Mouse (Mus musculus) left cerebral cortex, adult 11 months (tissue): ENCODE measurements around the gene Leng8.

ENCODE experiments used
- DNase-seq: peaks from one replicate; pipeline ENCODE4 v3.0.0; 2022; ENCODE audit warnings: low spot score

Leng8 gene

GRCm38 (mm10) chr7:4126992-4127785, 9.7 kb upstream of the Leng8 start:
- no peak for DNase-seq

GRCm38 (mm10) chr7:4127894-4128293, 8.9 kb upstream of the Leng8 start:
- no peak for DNase-seq

- no peak for DNase-seq
These were observed 8.0 kb upstream of the Leng8 start for GRCm38 (mm10) chr7:4128860-4129259.

GRCm38 (mm10) chr7:4130686-4131452, 6.0 kb upstream of the Leng8 start:
- no peak for DNase-seq

GRCm38 (mm10) chr7:4131964-4132363, 4.9 kb upstream of the Leng8 start:
- DNase-seq, result no peak

GRCm38 (mm10) chr7:4132581-4132980, 4.3 kb upstream of the Leng8 start:
- DNase-seq, result no peak

- no peak for DNase-seq
These were observed 3.8 kb upstream of the Leng8 start for GRCm38 (mm10) chr7:4132998-4133397.

- DNase-seq, result no peak
These were observed 1.9 kb upstream of the Leng8 start for GRCm38 (mm10) chr7:4134911-4135310.

- DNase-seq, result no peak
These were observed 452 bp upstream of the Leng8 start for GRCm38 (mm10) chr7:4136404-4136770.

GRCm38 (mm10) chr7:4137746-4138145, 907 bp downstream of the Leng8 start:
- DNase-seq, result no peak

- no peak for DNase-seq
These were observed 1.3 kb downstream of the Leng8 start for GRCm38 (mm10) chr7:4138181-4138580.

GRCm38 (mm10) chr7:4138671-4139070, 1.8 kb downstream of the Leng8 start:
- DNase-seq, result no peak

- no peak for DNase-seq
These were observed 2.6 kb downstream of the Leng8 start for GRCm38 (mm10) chr7:4139391-4139790.

- DNase-seq, result no peak
These were observed 4.9 kb downstream of the Leng8 start for GRCm38 (mm10) chr7:4141648-4142325.

- DNase-seq, result no peak
These were observed 6.1 kb downstream of the Leng8 start for GRCm38 (mm10) chr7:4142796-4143445.

GRCm38 (mm10) chr7:4143506-4143905, 6.7 kb downstream of the Leng8 start:
- DNase-seq, result no peak

- DNase-seq, result no peak
These were observed 7.2 kb downstream of the Leng8 start for GRCm38 (mm10) chr7:4144046-4144445.

GRCm38 (mm10) chr7:4144766-4145551, 8.1 kb downstream of the Leng8 start:
- DNase-seq, result no peak

- DNase-seq, result no peak
These were observed 8.8 kb downstream of the Leng8 start for GRCm38 (mm10) chr7:4145552-4146190.

GRCm38 (mm10) chr7:4146241-4147180, 9.7 kb downstream of the Leng8 start:
- no peak for DNase-seq
